Mouse (Mus musculus) kidney, postnatal 0 days (tissue): ENCODE data around the gene Robo2. TPM values are rescaled to one million over a fixed set of nuclear protein-coding genes. Genes with fewer than 3 reads are reported as not detected.
A peak's percentile ranks its signal among the peaks of the same experiment; 100 is the strongest.

ENCODE experiments used
- ATAC-seq: fragments of 200-750 bp; cut with Nextera tagmentation; replicated peaks from 2 replicates; pipeline ENCODE4 v1.8.0; 2017; ENCODE audit warnings: low read depth, moderate number of reproducible peaks, moderate TSS enrichment, moderate library complexity; ENCODE audit not compliant: low FRiP score
- DNase-seq: peaks from one replicate; pipeline ENCODE4 v3.0.0-alpha.2; 2016; ENCODE audit warnings: low spot score
- H3K27ac ChIP-seq: fragments of 300-500 bp; sonication (generic); 2 replicates; pipeline ENCODE4 v1.5.1; 2014; ENCODE audit warnings: mild to moderate bottlenecking
- H3K27me3 ChIP-seq: fragments of 300-500 bp; sonication (generic); 2 replicates; pipeline ENCODE4 v1.6.1; 2014; ENCODE audit warnings: low read length, mixed read lengths; ENCODE audit not compliant: insufficient read depth
- H3K36me3 ChIP-seq: fragments of 300-500 bp; sonication (generic); 2 replicates; pipeline ENCODE4 v1.6.1; 2014; ENCODE audit warnings: low read length, mixed read lengths; ENCODE audit not compliant: insufficient read depth
- H3K4me1 ChIP-seq: fragments of 300-500 bp; sonication (generic); replicated peaks from 2 replicates; pipeline ENCODE4 v1.6.1; 2014; ENCODE audit warnings: antibody characterized with exemption, low read length, mixed read lengths; ENCODE audit not compliant: insufficient read depth
- H3K4me2 ChIP-seq: fragments of 300-500 bp; sonication (generic); 2 replicates; pipeline ENCODE4 v1.6.1; 2014; ENCODE audit warnings: mild to moderate bottlenecking, low read length, moderate library complexity, mixed read lengths
- H3K4me3 ChIP-seq: fragments of 300-500 bp; sonication (generic); replicated peaks from 2 replicates; pipeline ENCODE4 v1.5.1; 2014; ENCODE audit warnings: low read depth, low read length
- H3K9ac ChIP-seq: fragments of 300-500 bp; sonication (generic); 2 replicates; pipeline ENCODE4 v1.6.1; 2014; ENCODE audit warnings: low read depth, low read length
- H3K9me3 ChIP-seq: fragments of 300-500 bp; sonication (generic); replicated peaks from 2 replicates; pipeline ENCODE4 v1.6.1; 2016; ENCODE audit warnings: low read length, inconsistent platforms, mixed read lengths
- CTCF ChIP-seq: IDR thresholded peaks from 2 replicates; pipeline ENCODE4 v1.5.1; 2016; ENCODE audit warnings: antibody characterized with exemption, low read depth, mild to moderate bottlenecking, moderate library complexity
- WGBS: fragments of 180-500 bp; shearing (Covaris S2); extraction: QIAGEN DNeasy Blood & Tissue Kit; methylation state at CpG from one replicate; pipeline ENCODE4 v1.1.7; 2014; 5-methylcytosine and 5-hydroxymethylcytosine counted together
- polyA plus RNA-seq: library from polyadenylated mRNA; unstranded; fragments of >200 nt; fragmentation: Nextera tagmentation; extraction: Ambion mirVana; gene quantifications from 2 replicates; pipeline ENCODE4 v1.2.1, GENCODE M21; 2015

Robo2 gene
- polyA plus RNA-seq, 1 experiment from 2014 or later: 30.7 TPM

- Histone ChIP-seq H3K9me3 (no peaks in the 10 kb centered on the region), H3K9ac (no peak overlapping the region), H3K4me1 (no peaks in the 10 kb centered on the region), H3K4me2 (peak overlapping the region; percentile 90), H3K27me3 (no peaks in the 10 kb centered on the region), H3K36me3 (no peaks in the 10 kb centered on the region), H3K27ac (no peak overlapping the region), H3K4me3 (peak overlapping the region; percentile 48)
- 9% methylated on average over 1 of the region's 1 CpGs for WGBS
- peak; percentile 53 for TF ChIP-seq CTCF
- ATAC-seq (no peak), DNase-seq (peak; percentile 73)
Observed at GRCm38 (mm10) chr16:74408566-74408965, 3.1 kb downstream of the Robo2 start.

GRCm38 (mm10) chr16:74397291-74397690 lies 14.3 kb downstream of the Robo2 start:
- ATAC-seq (no peak), DNase-seq (no peak)
- Histone ChIP-seq H3K9ac (no peak overlapping the region), H3K4me2 (no peak overlapping the region), H3K27me3 (no peaks in the 10 kb centered on the region), H3K27ac (no peak overlapping the region), H3K9me3 (no peaks in the 10 kb centered on the region), H3K4me3 (no peak overlapping the region), H3K4me1 (no peaks in the 10 kb centered on the region), H3K36me3 (no peaks in the 10 kb centered on the region)
- WGBS: 86% methylated on average over 2 of the region's 2 CpGs
- no peak for TF ChIP-seq CTCF

GRCm38 (mm10) chr16:74395678-74396077 lies 15.9 kb downstream of the Robo2 start:
- no peaks in the 10 kb centered on the region for H3K36me3 ChIP-seq
- WGBS: 84% methylated on average over 2 of the region's 2 CpGs
- H3K27ac ChIP-seq: no peak overlapping the region
- H3K27me3 ChIP-seq: no peaks in the 10 kb centered on the region
- DNase-seq (no peak), ATAC-seq (no peak)
- no peaks in the 10 kb centered on the region for H3K4me1 ChIP-seq
- H3K4me2 ChIP-seq: no peak overlapping the region
- H3K4me3 ChIP-seq: no peak overlapping the region
- H3K9ac ChIP-seq: no peak overlapping the region
- no peaks in the 10 kb centered on the region for H3K9me3 ChIP-seq
- TF ChIP-seq CTCF: no peak

GRCm38 (mm10) chr16:74379458-74379857 lies 32.2 kb downstream of the Robo2 start:
- Histone ChIP-seq H3K4me1 (no peaks in the 10 kb centered on the region), H3K9ac (no peak overlapping the region), H3K4me3 (no peak overlapping the region), H3K27ac (no peak overlapping the region), H3K27me3 (no peaks in the 10 kb centered on the region), H3K36me3 (no peaks in the 10 kb centered on the region), H3K9me3 (no peaks in the 10 kb centered on the region), H3K4me2 (no peak overlapping the region)
- no peak for ATAC-seq
- DNase-seq: no peak
- no peak for TF ChIP-seq CTCF
- 34% methylated on average over 2 of the region's 2 CpGs for WGBS

GRCm38 (mm10) chr16:74375342-74375940 lies 36.2 kb downstream of the Robo2 start:
- no peak overlapping the region for H3K27ac ChIP-seq
- no peak overlapping the region for H3K9ac ChIP-seq
- no peak overlapping the region for H3K4me2 ChIP-seq
- 82% methylated on average over 12 of the region's 12 CpGs for WGBS
- TF ChIP-seq CTCF: no peak
- H3K36me3 ChIP-seq: no peaks in the 10 kb centered on the region
- DNase-seq: no peak
- no peaks in the 10 kb centered on the region for H3K27me3 ChIP-seq
- no peak overlapping the region for H3K4me3 ChIP-seq
- H3K9me3 ChIP-seq: no peaks in the 10 kb centered on the region
- no peaks in the 10 kb centered on the region for H3K4me1 ChIP-seq
- no peak for ATAC-seq

GRCm38 (mm10) chr16:74374540-74374939 lies 37.1 kb downstream of the Robo2 start:
- Histone ChIP-seq H3K27me3 (no peaks in the 10 kb centered on the region), H3K36me3 (no peaks in the 10 kb centered on the region), H3K9me3 (no peaks in the 10 kb centered on the region), H3K9ac (no peak overlapping the region), H3K4me1 (no peaks in the 10 kb centered on the region), H3K4me2 (no peak overlapping the region), H3K27ac (no peak overlapping the region), H3K4me3 (no peak overlapping the region)
- 57% methylated on average over 5 of the region's 5 CpGs for WGBS
- no peak for TF ChIP-seq CTCF
- no peak for ATAC-seq
- DNase-seq: no peak

GRCm38 (mm10) chr16:74373407-74373806 lies 38.2 kb downstream of the Robo2 start:
- Histone ChIP-seq H3K4me1 (no peaks in the 10 kb centered on the region), H3K9ac (no peak overlapping the region), H3K4me3 (no peak overlapping the region), H3K4me2 (no peak overlapping the region), H3K27me3 (no peaks in the 10 kb centered on the region), H3K9me3 (no peaks in the 10 kb centered on the region), H3K27ac (no peak overlapping the region), H3K36me3 (no peaks in the 10 kb centered on the region)
- DNase-seq (no peak), ATAC-seq (no peak)
- no peak for TF ChIP-seq CTCF
- WGBS: 67% methylated on average over 3 of the region's 3 CpGs
